Mouse (Mus musculus): Measurements from ENCODE around the gene Asphd1. TPM values are rescaled to one million over a fixed set of nuclear protein-coding genes. Genes with fewer than 3 reads are reported as not detected.
A peak's percentile ranks its signal among the peaks of the same experiment; 100 is the strongest.

The Asphd1 gene
- polyA plus RNA-seq, 1 experiment from 2014 or later: not detected

- Histone ChIP-seq H3K36me3 (ENCODE audit: control insufficient read depth, insufficient read depth) (peaks cover 27% of the 10 kb centered on the region), H3K27ac (ENCODE audit: low read length) (peak overlapping the region; percentile 97), H3K4me2 (ENCODE audit: low read depth, low read length) (peak overlapping the region; percentile 89), H3K4me1 (ENCODE audit: control insufficient read depth, insufficient read depth, low read length) (peaks cover 11% of the 10 kb centered on the region), H3K9ac (ENCODE audit: low read length) (peak overlapping the region; percentile 100), H3K27me3 (ENCODE audit: control insufficient read depth, insufficient read depth, low read length) (no peaks in the 10 kb centered on the region), H3K9me3 (replicated peaks; ENCODE audit: control insufficient read depth, low read length) (no peaks in the 10 kb centered on the region), H3K4me3 (ENCODE audit: low read length) (peak overlapping the region; percentile 100)
- ATAC-seq (replicated peaks; ENCODE audit: extremely low read depth, insufficient read depth, low FRiP score): no peak
- WGBS: 24% methylated on average over 14 of the region's 14 CpGs
Observed at GRCm38 (mm10) chr7:126976878-126977459, 27.6 kb upstream of the Asphd1 start.

- H3K4me2 ChIP-seq (ENCODE audit: low read depth, low read length): peak within 1 kb of the TSS; percentile 89
- H3K27ac ChIP-seq (ENCODE audit: low read length): peak within 1 kb of the TSS; percentile 97
- H3K9me3 ChIP-seq (replicated peaks; ENCODE audit: control insufficient read depth, low read length): no peaks in the 10 kb centered on the region
- WGBS: under 1% methylated on average over 55 of the region's 55 CpGs
- peaks cover 27% of the 10 kb centered on the region for H3K36me3 ChIP-seq (ENCODE audit: control insufficient read depth, insufficient read depth)
- ATAC-seq (replicated peaks; ENCODE audit: extremely low read depth, insufficient read depth, low FRiP score): peak; percentile 94
- peak within 1 kb of the TSS; percentile 100 for H3K4me3 ChIP-seq (ENCODE audit: low read length)
- no peaks in the 10 kb centered on the region for H3K27me3 ChIP-seq (ENCODE audit: control insufficient read depth, insufficient read depth, low read length)
- H3K9ac ChIP-seq (ENCODE audit: low read length): peak within 1 kb of the TSS; percentile 100
- peaks cover 11% of the 10 kb centered on the region for H3K4me1 ChIP-seq (ENCODE audit: control insufficient read depth, insufficient read depth, low read length)
Observed at GRCm38 (mm10) chr7:126975950-126976866, 26.8 kb upstream of the Asphd1 start, which contains the start of gene Cdiptos. Gene Cdiptos, minus strand, starts transcription at chr7:126976098.

- Histone ChIP-seq H3K4me3 (ENCODE audit: low read length) (peak within 1 kb of the TSS; percentile 100), H3K27me3 (ENCODE audit: control insufficient read depth, insufficient read depth, low read length) (no peaks in the 10 kb centered on the region), H3K4me1 (ENCODE audit: control insufficient read depth, insufficient read depth, low read length) (peaks cover 11% of the 10 kb centered on the region), H3K27ac (ENCODE audit: low read length) (peak within 1 kb of the TSS; percentile 97), H3K36me3 (ENCODE audit: control insufficient read depth, insufficient read depth) (peaks cover 24% of the 10 kb centered on the region), H3K9ac (ENCODE audit: low read length) (peak within 1 kb of the TSS; percentile 100), H3K9me3 (replicated peaks; ENCODE audit: control insufficient read depth, low read length) (no peaks in the 10 kb centered on the region), H3K4me2 (ENCODE audit: low read depth, low read length) (peak within 1 kb of the TSS; percentile 89)
- no peak for ATAC-seq (replicated peaks; ENCODE audit: extremely low read depth, insufficient read depth, low FRiP score)
- 0% methylated on average over 1 of the region's 1 CpGs for WGBS
Observed at GRCm38 (mm10) chr7:126975893-126975949, 26.3 kb upstream of the Asphd1 start, which contains the start of gene Cdipt. Gene Cdipt, plus strand, starts transcription at chr7:126975914.

- no peaks in the 10 kb centered on the region for H3K27me3 ChIP-seq (ENCODE audit: control insufficient read depth, insufficient read depth, low read length)
- peaks cover 24% of the 10 kb centered on the region for H3K36me3 ChIP-seq (ENCODE audit: control insufficient read depth, insufficient read depth)
- H3K27ac ChIP-seq (ENCODE audit: low read length): peak overlapping the region; percentile 97
- H3K9ac ChIP-seq (ENCODE audit: low read length): peak overlapping the region; percentile 63
- peak overlapping the region; percentile 100 for H3K4me3 ChIP-seq (ENCODE audit: low read length)
- H3K9me3 ChIP-seq (replicated peaks; ENCODE audit: control insufficient read depth, low read length): no peaks in the 10 kb centered on the region
- peak overlapping the region; percentile 89 for H3K4me2 ChIP-seq (ENCODE audit: low read depth, low read length)
- peaks cover 11% of the 10 kb centered on the region for H3K4me1 ChIP-seq (ENCODE audit: control insufficient read depth, insufficient read depth, low read length)
- no peak for ATAC-seq (replicated peaks; ENCODE audit: extremely low read depth, insufficient read depth, low FRiP score)
- WGBS: 4% methylated on average over 8 of the region's 8 CpGs
Observed at GRCm38 (mm10) chr7:126975493-126975892, 26.1 kb upstream of the Asphd1 start.

- no peak overlapping the region for H3K4me2 ChIP-seq (ENCODE audit: low read depth, low read length)
- no peak overlapping the region for H3K27ac ChIP-seq (ENCODE audit: low read length)
- ATAC-seq (replicated peaks; ENCODE audit: extremely low read depth, insufficient read depth, low FRiP score): no peak
- H3K9ac ChIP-seq (ENCODE audit: low read length): no peak overlapping the region
- no peaks in the 10 kb centered on the region for H3K4me1 ChIP-seq (ENCODE audit: control insufficient read depth, insufficient read depth, low read length)
- H3K9me3 ChIP-seq (replicated peaks; ENCODE audit: control insufficient read depth, low read length): no peaks in the 10 kb centered on the region
- H3K4me3 ChIP-seq (ENCODE audit: low read length): no peak overlapping the region
- H3K36me3 ChIP-seq (ENCODE audit: control insufficient read depth, insufficient read depth): no peaks in the 10 kb centered on the region
- WGBS: 64% methylated on average over 6 of the region's 6 CpGs
- peaks cover 12% of the 10 kb centered on the region for H3K27me3 ChIP-seq (ENCODE audit: control insufficient read depth, insufficient read depth, low read length)
Observed at GRCm38 (mm10) chr7:126967361-126967760, 18.0 kb upstream of the Asphd1 start.

- H3K27ac ChIP-seq (ENCODE audit: low read length): no peak overlapping the region
- no peak for ATAC-seq (replicated peaks; ENCODE audit: extremely low read depth, insufficient read depth, low FRiP score)
- no peaks in the 10 kb centered on the region for H3K9me3 ChIP-seq (replicated peaks; ENCODE audit: control insufficient read depth, low read length)
- peaks cover 12% of the 10 kb centered on the region for H3K27me3 ChIP-seq (ENCODE audit: control insufficient read depth, insufficient read depth, low read length)
- no peaks in the 10 kb centered on the region for H3K4me1 ChIP-seq (ENCODE audit: control insufficient read depth, insufficient read depth, low read length)
- 40% methylated on average over 3 of the region's 3 CpGs for WGBS
- no peak overlapping the region for H3K4me2 ChIP-seq (ENCODE audit: low read depth, low read length)
- H3K9ac ChIP-seq (ENCODE audit: low read length): no peak overlapping the region
- no peaks in the 10 kb centered on the region for H3K36me3 ChIP-seq (ENCODE audit: control insufficient read depth, insufficient read depth)
- no peak overlapping the region for H3K4me3 ChIP-seq (ENCODE audit: low read length)
Observed at GRCm38 (mm10) chr7:126965568-126965967, 16.2 kb upstream of the Asphd1 start.

- H3K4me2 ChIP-seq (ENCODE audit: low read depth, low read length): no peak overlapping the region
- no peak overlapping the region for H3K4me3 ChIP-seq (ENCODE audit: low read length)
- 32% methylated on average over 19 of the region's 19 CpGs for WGBS
- H3K9ac ChIP-seq (ENCODE audit: low read length): no peak overlapping the region
- no peaks in the 10 kb centered on the region for H3K36me3 ChIP-seq (ENCODE audit: control insufficient read depth, insufficient read depth)
- no peak overlapping the region for H3K27ac ChIP-seq (ENCODE audit: low read length)
- peaks cover 12% of the 10 kb centered on the region for H3K27me3 ChIP-seq (ENCODE audit: control insufficient read depth, insufficient read depth, low read length)
- ATAC-seq (replicated peaks; ENCODE audit: extremely low read depth, insufficient read depth, low FRiP score): no peak
- no peaks in the 10 kb centered on the region for H3K4me1 ChIP-seq (ENCODE audit: control insufficient read depth, insufficient read depth, low read length)
- H3K9me3 ChIP-seq (replicated peaks; ENCODE audit: control insufficient read depth, low read length): no peaks in the 10 kb centered on the region
Observed at GRCm38 (mm10) chr7:126963548-126964286, 14.3 kb upstream of the Asphd1 start.

GRCm38 (mm10) chr7:126961965-126962364, 12.6 kb upstream of the Asphd1 start:
- Histone ChIP-seq H3K9ac (ENCODE audit: low read length) (no peak overlapping the region), H3K27ac (ENCODE audit: low read length) (no peak overlapping the region), H3K27me3 (ENCODE audit: control insufficient read depth, insufficient read depth, low read length) (peaks cover 12% of the 10 kb centered on the region), H3K4me1 (ENCODE audit: control insufficient read depth, insufficient read depth, low read length) (no peaks in the 10 kb centered on the region), H3K4me2 (ENCODE audit: low read depth, low read length) (no peak overlapping the region), H3K9me3 (replicated peaks; ENCODE audit: control insufficient read depth, low read length) (no peaks in the 10 kb centered on the region), H3K4me3 (ENCODE audit: low read length) (no peak overlapping the region), H3K36me3 (ENCODE audit: control insufficient read depth, insufficient read depth) (no peaks in the 10 kb centered on the region)
- WGBS: 89% methylated on average over 4 of the region's 4 CpGs
- no peak for ATAC-seq (replicated peaks; ENCODE audit: extremely low read depth, insufficient read depth, low FRiP score)

- Histone ChIP-seq H3K27ac (ENCODE audit: low read length) (no peak overlapping the region), H3K4me1 (ENCODE audit: control insufficient read depth, insufficient read depth, low read length) (no peaks in the 10 kb centered on the region), H3K9ac (ENCODE audit: low read length) (no peak overlapping the region), H3K4me2 (ENCODE audit: low read depth, low read length) (no peak overlapping the region), H3K4me3 (ENCODE audit: low read length) (no peak overlapping the region), H3K27me3 (ENCODE audit: control insufficient read depth, insufficient read depth, low read length) (peaks cover 12% of the 10 kb centered on the region), H3K9me3 (replicated peaks; ENCODE audit: control insufficient read depth, low read length) (no peaks in the 10 kb centered on the region), H3K36me3 (ENCODE audit: control insufficient read depth, insufficient read depth) (no peaks in the 10 kb centered on the region)
- ATAC-seq (replicated peaks; ENCODE audit: extremely low read depth, insufficient read depth, low FRiP score): no peak
- 78% methylated on average over 5 of the region's 5 CpGs for WGBS
Observed at GRCm38 (mm10) chr7:126961095-126961494, 11.7 kb upstream of the Asphd1 start.
